Mouse (Mus musculus) left cerebral cortex, postnatal 25 days (tissue): Measurements from ENCODE around the gene Ciao1. TPM values are rescaled to one million over a fixed set of nuclear protein-coding genes. Genes with fewer than 3 reads are reported as not detected.
A peak's percentile ranks its signal among the peaks of the same experiment; 100 is the strongest.
"Not testable (repeated sequence)": the region's sequence is repeated elsewhere in the genome, so short reads cannot be mapped to it uniquely, and the experiment has no call there.

ENCODE experiments used
- DNase-seq, 2 experiments: peaks; one replicate each; pipeline ENCODE4 v3.0.0; 2022; ENCODE audit warnings: low spot score in 2 of 2, mixed read lengths in 1 of 2
- intact Hi-C: fragments of 180-260 bp; cut with DNase I; formaldehyde crosslinking; loops from one replicate; pipeline ENCODE4 v1.15.1; 2025
- total RNA-seq, 2 experiments: library from RNA; stranded (reverse); gene quantifications; 2 replicates each; pipeline ENCODE4 v1.2.3; 2021

The Ciao1 gene
- total RNA-seq, result 10 to 100 TPM; 78.5 to 90.5 TPM

DNA sequence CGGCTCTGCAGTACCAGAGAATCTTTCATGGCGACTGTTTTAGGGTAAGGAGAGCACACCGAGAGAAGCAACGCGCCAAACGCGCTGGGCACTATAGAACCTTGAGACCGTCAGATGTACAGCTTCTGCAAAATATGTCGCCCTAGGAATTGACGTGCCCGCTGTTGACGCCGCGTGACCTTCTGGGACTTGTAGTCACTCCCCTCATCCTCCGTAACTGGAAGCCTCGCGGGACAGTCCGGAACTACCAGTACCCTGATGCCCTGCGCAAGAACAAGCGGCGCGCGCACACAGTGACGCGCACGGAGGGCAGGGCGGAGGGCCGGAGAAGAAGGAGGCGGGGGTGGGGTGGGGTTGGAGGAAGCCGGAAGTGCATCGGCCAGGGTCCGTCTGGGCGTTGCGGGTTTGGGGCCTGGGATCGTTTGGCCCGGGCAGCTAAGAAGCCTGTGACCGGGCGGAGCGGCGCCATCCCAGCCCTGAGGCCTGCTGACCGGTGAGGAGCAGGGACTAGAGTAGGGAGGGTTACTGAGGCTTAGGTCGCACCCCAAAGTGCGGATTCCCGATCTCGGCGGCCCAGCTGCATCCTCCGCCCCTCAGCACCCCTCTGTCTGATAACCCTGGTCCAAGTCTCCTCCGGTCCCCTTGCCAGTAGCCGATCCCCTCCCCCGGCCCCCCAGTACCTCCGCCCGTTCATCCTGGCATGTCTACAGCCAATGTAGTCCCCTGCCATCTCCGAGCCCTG lies at the start of gene Ciao1, which contains the start of gene Tmem127:
Ciao1 (minus strand) TSS at position 225 of the 742 bp plus-strand sequence.
Tmem127 (plus strand) TSS at position 317 of the 742 bp plus-strand sequence.
- intact Hi-C loops, result loop anchor here (1.0 kb wide), 1 partner anchor 23 kb away; the partner anchor contains the start of gene Stard7
- peak; percentile 98 to 99 for DNase-seq

DNA sequence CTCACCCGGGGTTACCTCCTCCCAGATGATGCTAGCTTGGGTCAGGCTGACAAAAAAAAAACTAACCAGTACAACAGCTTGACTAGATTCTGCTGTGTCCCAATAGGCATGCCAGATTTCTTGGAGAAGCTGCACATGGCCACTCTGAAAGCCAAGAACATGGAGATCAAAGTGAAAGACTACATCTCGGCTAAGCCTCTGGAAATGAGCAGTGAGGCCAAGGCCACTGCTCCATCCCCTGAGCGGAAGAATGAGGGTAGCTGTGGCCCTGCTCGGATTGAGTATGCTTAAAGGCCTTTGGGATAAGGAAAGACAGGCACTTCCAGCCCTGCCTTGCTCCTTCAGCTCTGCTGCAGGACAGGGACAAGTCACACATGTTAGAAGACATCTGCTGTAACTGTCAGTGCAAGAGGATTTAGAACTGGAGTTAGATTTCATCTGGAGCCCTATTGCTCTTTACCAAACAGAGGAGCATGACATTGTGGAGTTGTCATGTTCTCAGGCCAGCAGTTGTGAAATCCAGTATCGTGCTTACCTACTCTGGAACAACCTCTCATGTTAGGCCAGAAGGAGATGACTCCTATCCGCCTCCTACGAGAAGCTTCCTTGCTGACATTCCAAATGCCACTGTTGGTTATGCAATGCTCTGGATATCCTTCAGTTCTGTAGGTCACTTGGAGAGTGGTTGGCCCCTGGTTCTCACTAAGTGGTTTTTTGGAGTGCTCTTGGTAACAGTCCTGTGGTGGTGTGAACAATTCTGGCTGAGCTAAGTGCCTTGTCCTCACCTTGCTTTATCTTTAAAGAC lies 49.6 kb upstream of the Ciao1 start:
- DNase-seq, result no peak
- intact Hi-C loops, result no loop called here

DNA sequence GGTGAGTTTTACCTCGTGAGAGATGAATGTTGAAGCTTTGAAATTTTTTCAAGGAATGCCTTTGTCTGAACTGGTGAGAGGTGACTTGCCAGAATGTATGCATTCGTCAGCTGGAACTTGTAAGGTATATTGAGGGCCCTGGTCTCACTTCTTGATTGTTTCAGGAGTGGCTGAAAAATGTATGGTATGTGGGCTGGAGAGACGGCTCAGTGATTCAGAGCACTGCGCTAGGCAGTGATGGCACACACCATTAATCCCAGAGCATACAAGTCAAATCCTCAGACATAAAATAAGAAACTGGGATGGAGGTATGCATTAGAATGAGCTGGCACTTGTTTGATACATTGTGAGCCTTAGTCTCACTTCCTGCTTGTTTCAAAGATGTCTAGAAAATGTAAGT lies 44.6 kb upstream of the Ciao1 start:
- no peak for DNase-seq
- intact Hi-C loops, result no loop called here

DNA sequence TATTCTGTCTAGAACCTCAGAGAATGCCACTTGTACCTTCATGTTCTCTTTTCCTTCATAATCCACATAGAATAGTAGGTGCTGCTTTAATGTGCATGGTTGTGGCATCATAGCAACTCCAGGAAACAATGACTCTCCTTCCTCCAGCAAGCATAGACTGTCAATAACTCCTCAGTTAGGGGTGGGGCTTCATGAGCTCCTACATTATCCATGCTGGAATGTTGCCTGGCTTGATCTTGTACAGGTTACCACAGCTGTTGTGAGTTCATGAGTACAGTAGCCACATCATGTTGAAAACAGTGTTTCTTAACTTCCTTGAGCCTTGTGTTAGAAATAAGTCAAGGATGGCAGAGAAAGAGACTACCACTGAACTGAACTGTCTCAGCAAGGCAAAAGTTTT lies 30.5 kb upstream of the Ciao1 start:
- intact Hi-C loops, result no loop called here
- no peak for DNase-seq

DNA sequence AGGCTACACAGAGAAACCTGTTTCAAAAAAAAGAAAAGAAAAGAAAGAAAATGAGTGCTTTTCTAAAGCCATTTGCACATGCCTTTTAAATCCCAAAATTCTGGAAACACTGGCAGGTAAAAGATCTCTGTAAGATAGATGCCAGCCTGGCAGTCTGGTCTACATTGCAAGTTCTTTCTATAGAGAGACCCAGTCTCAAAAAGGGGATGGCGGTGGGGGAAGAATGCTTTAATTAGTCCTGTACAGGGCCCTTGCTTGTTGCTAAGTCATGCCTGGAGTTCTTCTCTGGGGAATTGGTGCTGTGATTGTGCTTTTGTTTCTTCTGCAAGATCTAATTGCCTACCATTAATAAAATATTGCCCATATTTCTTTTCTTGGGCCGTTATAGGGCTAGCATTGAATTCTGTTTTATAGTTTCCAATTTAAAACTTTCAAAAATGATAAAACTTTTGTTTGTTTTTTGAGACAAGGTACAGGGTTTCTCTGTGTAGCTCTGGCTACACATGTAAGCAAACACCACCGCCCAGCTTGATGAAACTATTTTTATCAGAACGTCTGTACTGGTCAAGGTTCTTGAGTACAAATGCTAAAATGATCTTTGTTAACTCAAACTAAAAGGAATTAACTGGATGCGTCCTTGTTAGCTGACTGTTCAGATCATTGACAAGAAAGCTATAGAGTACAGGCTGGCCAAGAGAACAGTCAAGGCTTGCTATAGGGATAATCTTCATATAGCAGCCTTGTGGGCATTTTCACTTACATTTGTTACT lies 28.1 kb upstream of the Ciao1 start:
- intact Hi-C loops, result no loop called here
- no peak for DNase-seq

DNA sequence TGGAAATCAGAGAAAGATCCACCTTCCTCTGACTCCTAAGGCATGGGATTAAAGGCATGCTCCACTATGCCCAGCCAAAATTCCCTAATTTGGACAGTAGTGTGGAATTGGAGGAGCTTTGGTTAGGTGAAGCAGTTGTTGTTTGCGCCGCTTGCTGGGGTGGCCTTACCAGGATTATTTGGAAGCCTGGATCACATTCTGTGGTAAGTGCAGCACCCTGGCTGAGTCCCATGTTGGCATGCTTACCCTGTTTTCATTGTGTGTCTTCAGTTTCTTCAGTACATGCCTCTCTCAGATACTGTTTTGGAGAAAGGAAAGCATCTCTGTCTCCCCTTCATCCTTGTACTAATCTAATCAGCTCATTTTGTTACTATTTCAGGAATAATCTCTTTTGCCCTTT lies 27.0 kb upstream of the Ciao1 start:
- DNase-seq, result no peak
- intact Hi-C loops, result no loop called here

DNA sequence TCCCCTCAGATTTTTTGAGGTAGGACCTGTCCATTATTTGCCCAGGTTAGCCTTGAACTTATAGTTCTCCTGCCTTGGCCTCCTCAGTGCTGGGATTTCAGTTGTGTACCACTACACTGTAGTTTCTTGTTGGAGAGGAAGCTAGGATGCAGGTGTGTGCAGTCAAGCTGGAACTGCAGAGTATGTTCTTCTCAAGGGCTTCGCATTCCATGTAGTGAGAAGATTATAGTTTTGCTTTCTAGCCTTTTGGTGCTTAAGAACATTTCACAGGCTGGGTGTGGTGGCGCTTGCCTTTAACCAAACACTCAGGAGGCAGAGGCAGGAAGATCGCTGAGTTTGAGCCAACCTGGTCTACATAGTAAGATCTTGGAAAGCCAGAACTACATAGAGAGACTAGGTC lies 25.2 kb upstream of the Ciao1 start:
- no peak for DNase-seq
- intact Hi-C loops, result no loop called here

DNA sequence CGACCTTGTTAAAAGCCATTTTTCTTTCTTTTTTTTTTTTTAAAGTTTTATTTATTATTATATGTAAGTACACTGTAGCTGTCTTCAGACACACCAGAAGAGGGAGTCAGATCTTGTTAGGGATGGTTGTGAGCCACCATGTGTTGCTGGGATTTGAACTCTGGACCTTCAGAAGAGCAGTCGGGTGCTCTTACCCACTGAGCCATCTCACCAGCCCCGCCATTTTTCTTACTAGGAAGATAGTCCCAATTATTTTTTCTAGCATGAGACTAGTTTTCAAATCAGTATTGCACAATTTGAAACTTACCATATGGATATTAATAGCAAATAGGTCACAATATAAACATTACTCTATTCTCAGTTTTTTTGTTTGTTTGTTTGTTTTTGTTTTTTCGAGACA lies 24.4 kb upstream of the Ciao1 start:
- intact Hi-C loops, DNase-seq: not testable (repeated sequence)

DNA sequence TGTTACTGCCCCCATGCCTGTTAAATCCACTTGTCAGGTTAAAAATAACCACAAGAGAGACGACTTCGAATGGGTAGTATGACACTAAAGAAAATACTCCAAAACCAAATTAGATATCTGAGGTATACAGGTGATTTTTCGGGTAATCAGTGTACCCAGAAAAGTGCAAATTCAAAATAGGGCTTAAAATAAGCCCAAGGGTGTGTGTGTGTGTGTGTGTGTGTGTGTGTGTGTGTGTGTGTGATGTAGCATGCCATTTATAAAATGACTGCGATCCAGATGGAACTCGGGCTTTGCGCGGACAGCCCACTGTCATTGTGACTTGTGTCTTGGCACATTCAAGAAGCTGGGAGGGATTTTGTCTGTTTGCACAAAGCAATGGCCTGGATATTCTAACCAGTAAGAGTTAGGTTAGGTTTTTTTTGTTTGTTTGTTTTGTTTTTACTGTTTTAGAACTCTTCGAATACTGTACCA lies 23.5 kb upstream of the Ciao1 start:
- DNase-seq, result peak; percentile 42 to 75
- intact Hi-C loops, result no loop called here

DNA sequence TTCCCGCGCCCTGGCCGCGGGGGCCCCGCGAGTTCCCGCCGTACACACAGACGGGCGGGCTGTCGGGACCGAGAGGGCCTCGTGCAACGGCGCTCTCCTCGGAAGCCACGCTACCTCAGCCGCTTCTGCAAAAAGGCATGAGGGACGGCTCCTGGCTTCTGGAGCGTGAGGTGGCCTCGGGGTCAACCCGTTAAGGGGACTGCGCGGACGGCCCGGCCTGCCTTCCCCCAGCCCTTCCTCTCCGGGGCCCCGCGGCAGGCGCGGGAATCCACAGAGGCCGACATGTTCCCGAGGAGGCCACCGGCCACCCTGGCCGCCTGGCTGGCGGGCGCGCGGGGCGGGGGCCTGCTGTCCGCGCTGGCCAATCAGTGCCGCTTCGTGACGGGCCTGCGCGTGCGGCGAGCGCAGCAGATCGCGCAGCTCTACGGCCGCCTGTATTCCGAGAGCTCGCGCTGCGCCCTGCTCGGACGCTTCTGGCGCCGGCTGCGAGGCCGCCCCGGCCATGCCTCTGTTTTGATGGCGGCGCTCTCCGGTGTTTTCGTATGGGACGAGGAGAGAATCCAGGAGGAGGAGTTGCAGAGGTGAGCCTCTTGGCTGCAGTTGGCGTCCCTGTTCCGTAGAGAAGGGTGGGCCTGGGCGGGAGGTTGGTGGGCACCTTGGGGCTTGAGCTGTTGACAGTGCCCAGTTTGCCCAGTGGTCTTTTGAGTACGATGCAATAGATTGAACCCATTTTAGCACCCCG lies 22.9 kb upstream of the Ciao1 start:
- intact Hi-C loops, result loop anchor here (1.0 kb wide), 1 partner anchor 22 kb away; no protein-coding TSS in a partner anchor
- peak; percentile 90 to 91 for DNase-seq

DNA sequence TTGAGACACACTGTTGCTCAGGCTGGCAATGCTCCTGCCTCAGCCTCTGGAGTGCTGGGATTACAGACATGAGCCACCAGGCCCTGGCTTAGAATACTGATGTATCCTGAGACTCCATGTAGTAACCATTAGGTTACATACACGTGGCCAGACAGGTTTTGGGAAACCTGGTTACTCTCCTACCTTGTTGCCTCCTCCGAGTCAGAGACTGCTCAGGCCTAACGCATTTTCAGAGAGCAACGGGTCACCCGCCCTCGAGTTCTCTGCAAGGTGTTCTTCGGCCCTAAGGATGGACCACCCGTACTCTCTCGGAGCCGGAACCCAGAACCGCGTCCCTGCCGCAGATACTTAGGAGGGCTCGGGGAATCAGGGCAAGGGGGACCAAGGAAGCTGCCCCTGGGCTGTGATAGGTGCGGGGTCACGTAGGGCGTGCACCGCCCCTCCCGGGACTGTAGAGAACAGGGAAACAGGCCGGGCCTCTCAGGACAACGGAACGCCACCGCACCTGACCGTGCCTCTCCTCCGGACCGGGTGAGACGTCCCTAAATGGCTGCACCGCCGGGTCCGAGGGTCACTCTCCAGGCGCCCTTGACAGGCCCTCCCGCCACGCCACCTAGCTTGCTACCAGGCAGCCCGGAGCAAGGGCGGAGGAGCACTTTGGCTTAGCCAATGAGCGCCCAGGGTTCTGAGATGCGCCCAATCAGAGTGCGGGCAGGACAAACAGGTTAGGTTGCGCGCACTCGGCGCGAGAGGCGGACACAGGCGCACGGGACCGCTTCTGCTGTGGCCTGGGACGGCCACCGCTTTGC lies 22.1 kb upstream of the Ciao1 start, which contains the start of gene Stard7:
Stard7 (plus strand) TSS at position 728 of the 809 bp plus-strand sequence.
- intact Hi-C loops, result loop anchor here (1.0 kb wide), 1 partner anchor 21 kb away; no protein-coding TSS in a partner anchor
- peak; percentile 97 to 98 for DNase-seq

DNA sequence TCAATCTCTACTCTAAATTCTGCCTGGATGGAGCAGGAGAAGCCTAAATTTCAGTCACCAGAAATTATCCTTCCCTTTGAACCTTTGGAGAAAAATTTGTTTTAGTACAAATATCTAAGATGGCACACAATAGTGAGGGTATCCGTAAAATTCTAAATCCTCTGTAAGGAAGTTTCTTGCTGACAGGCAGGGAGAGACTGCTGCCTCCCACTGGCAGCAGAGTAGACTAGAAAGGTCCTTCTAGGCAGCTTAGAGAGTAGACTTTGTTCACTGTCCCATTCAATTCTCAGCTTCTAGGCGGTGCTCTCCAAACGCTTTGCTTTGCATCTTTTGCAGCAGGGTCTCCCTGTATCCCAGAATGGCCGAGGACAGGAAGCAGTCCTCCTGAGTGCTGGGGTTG lies 20.2 kb upstream of the Ciao1 start:
- no peak for DNase-seq
- intact Hi-C loops, result no loop called here

DNA sequence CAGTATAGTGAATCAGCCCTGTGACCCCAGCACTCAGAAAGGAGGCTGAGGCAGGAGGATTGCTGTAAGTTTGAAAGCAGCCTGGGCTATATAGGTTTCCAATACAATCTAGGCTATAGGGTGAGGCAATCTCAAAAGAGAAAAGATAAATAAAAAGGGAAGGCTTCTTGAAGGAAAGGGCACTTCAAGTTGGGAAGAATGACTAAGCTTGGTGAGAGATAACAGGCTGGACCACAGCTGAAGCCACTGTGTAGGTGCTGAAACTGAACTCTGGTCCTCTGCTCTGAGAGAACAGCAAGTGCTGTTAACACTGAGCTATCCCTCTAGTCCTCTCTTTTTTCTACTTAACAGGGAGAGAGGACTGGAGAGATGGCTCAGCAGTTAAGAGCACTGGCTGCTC lies 14.9 kb upstream of the Ciao1 start:
- intact Hi-C loops, result no loop called here
- DNase-seq, result no peak

DNA sequence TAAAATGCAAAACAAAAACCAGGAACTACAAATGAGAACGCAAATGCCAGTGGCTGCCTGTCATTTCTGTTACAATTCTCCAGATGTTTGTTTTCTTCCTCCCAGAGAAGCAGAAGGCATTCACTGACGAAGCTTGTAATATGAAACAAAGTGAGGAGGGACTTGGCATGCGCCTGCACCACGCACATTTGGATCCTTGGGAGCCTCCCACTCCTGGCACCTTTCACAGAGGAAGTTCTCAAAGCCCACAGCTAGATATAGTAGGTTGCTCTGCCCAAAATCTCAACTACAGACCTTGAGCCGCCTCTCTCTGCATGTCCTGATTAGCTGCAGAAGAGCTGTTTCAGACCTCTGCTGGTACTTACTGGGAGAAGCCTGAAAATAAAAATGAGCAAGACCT lies 11.7 kb upstream of the Ciao1 start:
- intact Hi-C loops, result no loop called here
- peak in 1 of 2 experiments; percentile 62 for DNase-seq

DNA sequence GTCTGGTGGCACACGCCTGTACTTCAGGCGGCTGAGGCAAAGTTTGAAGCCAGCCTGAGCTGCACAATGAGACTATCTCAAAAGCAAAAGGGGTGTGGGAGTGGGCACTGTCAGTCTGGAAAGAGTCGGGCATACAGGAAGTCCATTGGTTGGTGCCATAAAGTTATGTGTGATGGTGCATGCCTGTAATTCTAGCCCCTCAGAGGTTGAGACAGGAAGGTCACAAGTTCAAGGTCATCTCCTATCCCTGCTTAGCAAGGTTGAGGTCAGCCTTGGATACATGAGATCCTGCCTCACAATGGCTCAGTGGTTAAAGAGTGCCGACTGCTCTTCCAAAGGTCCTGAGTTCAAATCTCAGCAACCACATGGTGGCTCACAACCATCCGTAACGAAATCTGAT lies 7.7 kb upstream of the Ciao1 start:
- intact Hi-C loops, result no loop called here
- DNase-seq, result no peak

DNA sequence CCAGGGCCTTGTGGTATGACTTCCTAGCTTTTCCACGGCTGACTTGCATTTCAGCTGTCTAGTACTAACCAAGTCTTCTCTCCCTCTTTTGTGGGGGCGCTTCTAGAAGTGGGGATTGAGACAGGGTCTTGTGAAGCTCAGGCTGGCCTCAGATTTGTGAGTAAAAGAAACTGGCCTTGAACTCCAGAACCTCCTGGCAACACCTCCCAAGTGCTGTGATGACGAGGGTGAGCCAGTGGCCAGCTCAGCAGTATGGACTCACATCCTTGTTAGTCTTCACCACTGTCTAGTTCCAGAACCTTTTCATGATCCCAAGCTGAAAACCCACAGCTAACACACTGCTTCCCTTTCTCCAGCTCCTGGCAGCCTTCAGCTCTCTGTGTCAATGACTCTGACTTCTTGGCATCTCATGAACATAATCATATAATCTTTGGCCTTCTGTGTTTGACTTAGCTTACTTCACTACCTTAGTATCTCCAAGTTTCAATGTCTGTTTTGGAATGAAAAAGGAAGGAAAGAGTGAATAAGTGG lies 7.1 kb upstream of the Ciao1 start:
- DNase-seq, result no peak
- intact Hi-C loops, result no loop called here

DNA sequence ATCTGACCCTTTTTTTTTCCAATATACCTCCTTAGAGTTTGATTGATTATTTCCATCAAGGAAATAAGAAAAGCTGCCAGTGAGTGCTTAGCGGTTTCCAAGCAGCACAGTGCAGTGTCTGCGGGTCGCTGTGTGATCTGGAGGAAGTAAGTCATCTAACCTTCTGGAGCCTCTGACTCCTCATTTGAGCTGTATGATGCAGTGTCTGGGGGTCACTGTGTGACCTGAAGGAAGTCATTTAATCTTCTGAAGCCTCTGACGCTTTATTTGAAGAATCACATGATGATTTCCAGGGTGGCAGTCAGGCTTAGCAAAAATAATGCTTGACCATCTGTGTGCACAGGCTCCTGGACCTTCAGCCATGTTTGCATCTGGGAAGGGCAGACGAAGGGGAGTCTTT lies 5.2 kb upstream of the Ciao1 start:
- intact Hi-C loops, result no loop called here
- no peak for DNase-seq

DNA sequence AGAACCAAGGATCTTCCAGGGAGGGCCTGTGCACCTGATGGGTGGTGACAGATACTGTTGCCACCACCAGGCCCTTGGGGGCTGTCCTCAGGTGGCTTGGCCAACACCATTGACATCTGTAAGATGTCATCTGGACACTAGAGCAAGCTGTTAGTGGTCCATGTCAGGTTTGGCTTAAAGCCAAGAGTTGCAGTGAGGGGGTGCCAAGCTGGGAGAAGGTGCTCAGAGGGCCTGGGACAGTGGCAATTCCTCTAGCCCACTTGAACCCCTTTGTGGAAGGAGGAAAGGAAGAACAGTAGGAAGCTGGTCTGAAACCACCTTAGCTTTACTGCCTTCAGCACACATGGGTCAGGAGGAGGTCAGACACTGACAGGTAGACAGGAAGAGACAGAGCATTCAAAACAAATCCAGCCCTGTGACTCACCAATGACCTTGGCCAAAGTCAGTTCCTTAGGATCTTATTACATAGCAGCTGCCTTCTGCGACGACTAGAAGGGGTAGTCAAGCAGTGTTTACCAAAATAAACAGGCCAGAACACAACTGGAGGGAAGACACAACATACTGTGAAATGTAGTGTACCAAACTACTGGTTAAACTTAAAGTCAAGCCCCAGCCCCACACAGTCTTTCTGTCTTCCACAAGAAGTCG lies 4.4 kb upstream of the Ciao1 start:
- no peak for DNase-seq
- intact Hi-C loops, result no loop called here
